Mouse (Mus musculus) thymus, adult 18-20 months (tissue): ENCODE results near the gene Zfp346.

Experiments used
- DNase-seq, 2 experiments: peaks; one replicate each; pipeline ENCODE4 v3.0.0; 2022; ENCODE audit warnings: mixed read lengths in 2 of 2

The Zfp346 gene

GRCm38 (mm10) chr13:55152621-55153415 is 47.7 kb downstream of the Zfp346 start, which contains the start of gene Fgfr4:
Fgfr4 (plus strand) TSS chr13:55152640.
- DNase-seq, result no peak

GRCm38 (mm10) chr13:55153951-55154350 is 48.8 kb downstream of the Zfp346 start:
- DNase-seq, result no peak

- no peak for DNase-seq
Observed at GRCm38 (mm10) chr13:55162365-55162764, 57.3 kb downstream of the Zfp346 start.

- no peak for DNase-seq
Observed at GRCm38 (mm10) chr13:55163553-55163952, 58.4 kb downstream of the Zfp346 start.

GRCm38 (mm10) chr13:55165831-55166339 is 60.8 kb downstream of the Zfp346 start:
- no peak for DNase-seq

- no peak for DNase-seq
Observed at GRCm38 (mm10) chr13:55166806-55167725, 62.0 kb downstream of the Zfp346 start.

- no peak for DNase-seq
Observed at GRCm38 (mm10) chr13:55167798-55168197, 62.7 kb downstream of the Zfp346 start.

GRCm38 (mm10) chr13:55168255-55168654 is 63.1 kb downstream of the Zfp346 start:
- DNase-seq, result no peak

- no peak for DNase-seq
Observed at GRCm38 (mm10) chr13:55168958-55169369, 63.9 kb downstream of the Zfp346 start.

GRCm38 (mm10) chr13:55171517-55172335 is 66.6 kb downstream of the Zfp346 start:
- no peak for DNase-seq

GRCm38 (mm10) chr13:55172336-55172770 is 67.2 kb downstream of the Zfp346 start:
- DNase-seq, result no peak

- no peak for DNase-seq
Observed at GRCm38 (mm10) chr13:55174347-55174746, 69.2 kb downstream of the Zfp346 start.

GRCm38 (mm10) chr13:55176265-55176664 is 71.2 kb downstream of the Zfp346 start:
- DNase-seq, result no peak

- DNase-seq, result no peak
Observed at GRCm38 (mm10) chr13:55177903-55178496, 72.9 kb downstream of the Zfp346 start.

- DNase-seq, result no peak
Observed at GRCm38 (mm10) chr13:55178556-55178955, 73.4 kb downstream of the Zfp346 start.

GRCm38 (mm10) chr13:55179591-55179990 is 74.5 kb downstream of the Zfp346 start:
- DNase-seq, result no peak

GRCm38 (mm10) chr13:55181786-55182172 is 76.7 kb downstream of the Zfp346 start:
- no peak for DNase-seq

- DNase-seq, result no peak
Observed at GRCm38 (mm10) chr13:55182173-55182894, 77.2 kb downstream of the Zfp346 start.

- DNase-seq, result no peak
Observed at GRCm38 (mm10) chr13:55183382-55183781, 78.3 kb downstream of the Zfp346 start.
